Mouse (Mus musculus) MEL (cell line): Measurements from ENCODE around the gene Efcab5. TPM values are rescaled to one million over a fixed set of nuclear protein-coding genes. Genes with fewer than 3 reads are reported as not detected.

ENCODE experiments used
- DNase-seq: peaks from one replicate; pipeline ENCODE4 v3.0.0; 2011; ENCODE audit warnings: low read depth, low spot score
- H3K27ac ChIP-seq: 2 replicates; pipeline ENCODE4 v1.5.1; 2012; ENCODE audit warnings: low read depth, mild to moderate bottlenecking, control low read depth, low read length, moderate library complexity; ENCODE audit not compliant: control insufficient read depth
- H3K27me3 ChIP-seq, 2 experiments: fragments of 150-350 bp in 1 of 2; sonication (generic) in 1 of 2; 2 replicates each; pipeline ENCODE4 v1.6.1; 2012; ENCODE audit warnings: low read length in 2 of 2, mild to moderate bottlenecking in 2 of 2, improper control_type of control experiment in 1 of 2, moderate library complexity in 1 of 2; ENCODE audit not compliant: insufficient read depth in 2 of 2, control insufficient read depth in 1 of 2
- H3K36me3 ChIP-seq, 2 experiments: 2 replicates each; pipeline ENCODE4 v1.6.1; 2012 to 2014; ENCODE audit warnings: low read length in 2 of 2, improper control_type of control experiment in 1 of 2, inconsistent platforms in 1 of 2, mild to moderate bottlenecking in 1 of 2; ENCODE audit not compliant: insufficient read depth in 2 of 2, control insufficient read depth in 1 of 2
- H3K4me1 ChIP-seq, 2 experiments: fragments of 150-350 bp in 1 of 2; sonication (generic) in 1 of 2; 2 replicates each; pipeline ENCODE4 v1.6.1; 2012; ENCODE audit warnings: low read length in 2 of 2, improper control_type of control experiment in 1 of 2, mild to moderate bottlenecking in 1 of 2; ENCODE audit not compliant: insufficient read depth in 2 of 2, control insufficient read depth in 1 of 2
- H3K4me3 ChIP-seq, 2 experiments: fragments of 150-350 bp in 1 of 2; sonication (generic) in 1 of 2; 2 replicates each; pipeline ENCODE4 v1.5.1; 2012; ENCODE audit warnings: low read depth in 2 of 2, low read length in 2 of 2, mild to moderate bottlenecking in 2 of 2, moderate library complexity in 2 of 2, control low read depth in 1 of 2, improper control_type of control experiment in 1 of 2; ENCODE audit not compliant: control insufficient read depth in 1 of 2, insufficient read depth in 1 of 2
- H3K79me2 ChIP-seq: 2 replicates; pipeline ENCODE4 v1.6.1; 2012; ENCODE audit warnings: mild to moderate bottlenecking, low read length, moderate library complexity; ENCODE audit not compliant: control insufficient read depth, poor library complexity, insufficient read depth
- H3K9ac ChIP-seq: 2 replicates; pipeline ENCODE4 v1.6.1; 2012; ENCODE audit warnings: low read depth, mild to moderate bottlenecking, control low read depth, low read length, moderate library complexity; ENCODE audit not compliant: control insufficient read depth, poor library complexity, severe bottlenecking
- H3K9me3 ChIP-seq: fragments of 150-350 bp; sonication (generic); replicated peaks from 2 replicates; pipeline ENCODE4 v1.6.1; 2012; ENCODE audit warnings: mild to moderate bottlenecking, low read length, improper control_type of control experiment, moderate library complexity; ENCODE audit not compliant: insufficient read depth
- BHLHE40 ChIP-seq: IDR thresholded peaks from 2 replicates; pipeline ENCODE4 v1.6.1; 2012; ENCODE audit warnings: low read depth, mild to moderate bottlenecking, inconsistent platforms, low read length, improper control_type of control experiment, borderline replicate concordance
- CHD1 ChIP-seq: IDR thresholded peaks from 2 replicates; pipeline ENCODE4 v1.6.1; 2012; ENCODE audit warnings: low read depth, mild to moderate bottlenecking, inconsistent platforms, low read length, improper control_type of control experiment
- CHD2 ChIP-seq: IDR thresholded peaks from 2 replicates; pipeline ENCODE4 v1.6.1; 2011; ENCODE audit warnings: low read length, improper control_type of control experiment
- EP300 ChIP-seq, 2 experiments: IDR thresholded peaks; 2 replicates each; pipeline ENCODE4 v1.6.1; 2011; ENCODE audit warnings: improper control_type of control experiment in 2 of 2, low read length in 2 of 2, low read depth in 1 of 2, mild to moderate bottlenecking in 1 of 2
- ETS1 ChIP-seq: IDR thresholded peaks from 2 replicates; pipeline ENCODE4 v1.6.1; 2012; ENCODE audit warnings: low read depth, mild to moderate bottlenecking, inconsistent platforms, low read length, improper control_type of control experiment, moderate library complexity
- HCFC1 ChIP-seq: IDR thresholded peaks from 2 replicates; pipeline ENCODE4 v1.6.1; 2012; ENCODE audit warnings: low read depth, mild to moderate bottlenecking, inconsistent platforms, low read length, improper control_type of control experiment, moderate library complexity
- MAFK ChIP-seq: IDR thresholded peaks from 2 replicates; pipeline ENCODE4 v1.6.1; 2011; ENCODE audit warnings: low read depth, mild to moderate bottlenecking, low read length, improper control_type of control experiment, borderline replicate concordance
- MAZ ChIP-seq: IDR thresholded peaks from 2 replicates; pipeline ENCODE4 v1.6.1; 2012; ENCODE audit warnings: low read depth, mild to moderate bottlenecking, inconsistent platforms, low read length, improper control_type of control experiment
- MEF2A ChIP-seq: IDR thresholded peaks from 2 replicates; pipeline ENCODE4 v1.6.1; 2014; ENCODE audit warnings: low read depth, mild to moderate bottlenecking, inconsistent platforms, low read length, improper control_type of control experiment; ENCODE audit not compliant: poor library complexity, insufficient replicate concordance, severe bottlenecking; ENCODE audit errors: extremely low read depth
- MYC ChIP-seq: IDR thresholded peaks from 2 replicates; pipeline ENCODE4 v1.6.1; 2011; ENCODE audit warnings: low read depth, mild to moderate bottlenecking, low read length, improper control_type of control experiment, moderate library complexity
- NELFE ChIP-seq: IDR thresholded peaks from 2 replicates; pipeline ENCODE4 v1.6.1; 2011; ENCODE audit warnings: low read depth, low read length, improper control_type of control experiment
- NRF1 ChIP-seq: IDR thresholded peaks from 2 replicates; pipeline ENCODE4 v1.6.1; 2014; ENCODE audit warnings: low read depth, mild to moderate bottlenecking, inconsistent platforms, low read length, improper control_type of control experiment, moderate library complexity; ENCODE audit not compliant: poor library complexity, insufficient read depth, severe bottlenecking
- POLR2AphosphoS5 ChIP-seq: IDR thresholded peaks from 2 replicates; pipeline ENCODE4 v1.6.1; 2012; ENCODE audit warnings: low read depth, borderline replicate concordance, mild to moderate bottlenecking, inconsistent platforms, low read length, moderate library complexity, mixed read lengths
- RAD21 ChIP-seq: IDR thresholded peaks from 2 replicates; pipeline ENCODE4 v1.6.1; 2011; ENCODE audit warnings: mild to moderate bottlenecking, low read depth, low read length, improper control_type of control experiment
- SMC3 ChIP-seq: IDR thresholded peaks from 2 replicates; pipeline ENCODE4 v1.6.1; 2011; ENCODE audit warnings: low read depth, low read length, improper control_type of control experiment
- TCF12 ChIP-seq: IDR thresholded peaks from 2 replicates; pipeline ENCODE4 v1.6.1; 2014; ENCODE audit warnings: low read depth, mild to moderate bottlenecking, inconsistent platforms, low read length, improper control_type of control experiment, moderate library complexity
- USF1 ChIP-seq: IDR thresholded peaks from 2 replicates; pipeline ENCODE4 v1.6.1; 2014; ENCODE audit warnings: low read depth, mild to moderate bottlenecking, inconsistent platforms, low read length, improper control_type of control experiment, moderate library complexity
- ZC3H11A ChIP-seq: IDR thresholded peaks from 2 replicates; pipeline ENCODE4 v1.6.1; 2012; ENCODE audit warnings: low read depth, mild to moderate bottlenecking, inconsistent platforms, low read length, improper control_type of control experiment
- ZKSCAN1 ChIP-seq: IDR thresholded peaks from 2 replicates; pipeline ENCODE4 v1.6.1; 2012; ENCODE audit warnings: low read depth, mild to moderate bottlenecking, inconsistent platforms, low read length, improper control_type of control experiment, moderate library complexity
- polyA plus RNA-seq, 2 experiments: library from polyadenylated mRNA; stranded (reverse) in 1 of 2; unstranded in 1 of 2; fragments of >175 nt in 1 of 2; fragments of >200 nt in 1 of 2; gene quantifications; 2 replicates each; pipeline versions ENCODE4 v1.2.1 to v1.2.4; 2012; ENCODE audit warnings: low replicate concordance in 2 of 2, low read depth in 1 of 2; ENCODE audit not compliant: insufficient read length in 2 of 2, insufficient read depth in 1 of 2, missing spikeins in 1 of 2
- total RNA-seq: library from RNA; depleted of rRNA; stranded (reverse); fragments of 300-350 nt; gene quantifications from 2 replicates; pipeline ENCODE4 v1.2.3, GENCODE M21; 2012

Gene Efcab5
- total and polyA plus RNA-seq, 3 experiments: 0.27 to 0.29 TPM; not detected in 1

GRCm38 (mm10) chr11:77098332-77098972 lies 90.3 kb downstream of the Efcab5 start:
- no peak for DNase-seq
- no peaks in the 10 kb centered on the region; a peak in 1 of 4 replicates for H3K36me3 ChIP-seq
- no peaks in the 10 kb centered on the region for H3K27me3 ChIP-seq
- no peak overlapping the region for H3K27ac ChIP-seq
- no peaks in the 10 kb centered on the region for H3K9me3 ChIP-seq
- TF ChIP-seq HCFC1 (no peak), MAFK (no peak), ZC3H11A (no peak), RAD21 (no peak), CHD2 (no peak), POLR2AphosphoS5 (no peak), SMC3 (no peak), TCF12 (no peak), NRF1 (no peak)
- H3K4me1 ChIP-seq: peaks cover 0 to 4% of the 10 kb centered on the region in 2 experiments; a peak in 1 of 4 replicates
- H3K4me3 ChIP-seq: no peak overlapping the region
- H3K9ac ChIP-seq: no peak overlapping the region
- H3K79me2 ChIP-seq: no peaks in the 10 kb centered on the region

- Histone ChIP-seq H3K4me1 (peaks cover 0 to 4% of the 10 kb centered on the region in 2 experiments; a peak in 1 of 4 replicates), H3K36me3 (no peaks in the 10 kb centered on the region; a peak in 1 of 4 replicates)
- TF ChIP-seq BHLHE40 (0 out of 2 replicates have a peak, but pooled peaks have one; percentile 23), CHD1 (no peak), USF1 (0 out of 2 replicates have a peak, but pooled peaks have one; percentile 14)
These were observed 91.8 kb downstream of the Efcab5 start for GRCm38 (mm10) chr11:77096991-77097390.

GRCm38 (mm10) chr11:77096581-77096980 lies 92.2 kb downstream of the Efcab5 start:
- no peak for TF ChIP-seq ETS1
- TF ChIP-seq NELFE: no peak
- no peak for TF ChIP-seq USF1
- no peak for TF ChIP-seq ZKSCAN1
- TF ChIP-seq MYC: no peak
- no peak for TF ChIP-seq BHLHE40
- TF ChIP-seq MAZ: no peak
- no peak for TF ChIP-seq HCFC1
- TF ChIP-seq MEF2A: no peak
- no peak for TF ChIP-seq TCF12
- TF ChIP-seq EP300 (IDR thresholded peaks at IDR 0.05; ENCODE audit: low read depth in 1 of 2, low read length in 2 of 2): no peak
- Histone ChIP-seq H3K4me1 (peaks cover 0 to 4% of the 10 kb centered on the region in 2 experiments; a peak in 1 of 4 replicates), H3K27ac (no peak overlapping the region), H3K4me3 (no peak overlapping the region), H3K27me3 (0 out of 4 replicates have a peak, but pooled peaks cover 0 to 1% of the 10 kb centered on the region in 2 experiments), H3K79me2 (no peaks in the 10 kb centered on the region), H3K36me3 (no peaks in the 10 kb centered on the region; a peak in 1 of 4 replicates), H3K9me3 (no peaks in the 10 kb centered on the region), H3K9ac (no peak overlapping the region)
- DNase-seq: no peak

More at GRCm38 (mm10) chr11:77096991-77097390, 91.8 kb downstream of the Efcab5 start:
- Histone ChIP-seq H3K9me3 (no peaks in the 10 kb centered on the region), H3K4me3 (no peak overlapping the region), H3K79me2 (no peaks in the 10 kb centered on the region), H3K9ac (no peak overlapping the region), H3K27me3 (0 out of 4 replicates have a peak, but pooled peaks cover 0 to 1% of the 10 kb centered on the region in 2 experiments), H3K27ac (no peak overlapping the region)
- no peak for DNase-seq
